Mouse (Mus musculus) MEL (cell line): ENCODE results near the gene Ubp1. TPM values are rescaled to one million over a fixed set of nuclear protein-coding genes. Genes with fewer than 3 reads are reported as not detected.

Source experiments
- DNase-seq: peaks from one replicate; pipeline ENCODE4 v3.0.0; 2011; ENCODE audit warnings: low read depth, low spot score
- H3K27ac ChIP-seq: 2 replicates; pipeline ENCODE4 v1.5.1; 2012; ENCODE audit warnings: low read depth, mild to moderate bottlenecking, control low read depth, low read length, moderate library complexity; ENCODE audit not compliant: control insufficient read depth
- H3K27me3 ChIP-seq, 2 experiments: fragments of 150-350 bp in 1 of 2; sonication (generic) in 1 of 2; 2 replicates each; pipeline ENCODE4 v1.6.1; 2012; ENCODE audit warnings: low read length in 2 of 2, mild to moderate bottlenecking in 2 of 2, improper control_type of control experiment in 1 of 2, moderate library complexity in 1 of 2; ENCODE audit not compliant: insufficient read depth in 2 of 2, control insufficient read depth in 1 of 2
- H3K36me3 ChIP-seq, 2 experiments: 2 replicates each; pipeline ENCODE4 v1.6.1; 2012 to 2014; ENCODE audit warnings: low read length in 2 of 2, improper control_type of control experiment in 1 of 2, inconsistent platforms in 1 of 2, mild to moderate bottlenecking in 1 of 2; ENCODE audit not compliant: insufficient read depth in 2 of 2, control insufficient read depth in 1 of 2
- H3K4me1 ChIP-seq, 2 experiments: fragments of 150-350 bp in 1 of 2; sonication (generic) in 1 of 2; 2 replicates each; pipeline ENCODE4 v1.6.1; 2012; ENCODE audit warnings: low read length in 2 of 2, improper control_type of control experiment in 1 of 2, mild to moderate bottlenecking in 1 of 2; ENCODE audit not compliant: insufficient read depth in 2 of 2, control insufficient read depth in 1 of 2
- H3K4me3 ChIP-seq, 2 experiments: fragments of 150-350 bp in 1 of 2; sonication (generic) in 1 of 2; 2 replicates each; pipeline ENCODE4 v1.5.1; 2012; ENCODE audit warnings: low read depth in 2 of 2, low read length in 2 of 2, mild to moderate bottlenecking in 2 of 2, moderate library complexity in 2 of 2, control low read depth in 1 of 2, improper control_type of control experiment in 1 of 2; ENCODE audit not compliant: control insufficient read depth in 1 of 2, insufficient read depth in 1 of 2
- H3K79me2 ChIP-seq: 2 replicates; pipeline ENCODE4 v1.6.1; 2012; ENCODE audit warnings: mild to moderate bottlenecking, low read length, moderate library complexity; ENCODE audit not compliant: control insufficient read depth, poor library complexity, insufficient read depth
- H3K9ac ChIP-seq: 2 replicates; pipeline ENCODE4 v1.6.1; 2012; ENCODE audit warnings: low read depth, mild to moderate bottlenecking, control low read depth, low read length, moderate library complexity; ENCODE audit not compliant: control insufficient read depth, poor library complexity, severe bottlenecking
- H3K9me3 ChIP-seq: fragments of 150-350 bp; sonication (generic); replicated peaks from 2 replicates; pipeline ENCODE4 v1.6.1; 2012; ENCODE audit warnings: mild to moderate bottlenecking, low read length, improper control_type of control experiment, moderate library complexity; ENCODE audit not compliant: insufficient read depth
- BHLHE40 ChIP-seq: IDR thresholded peaks from 2 replicates; pipeline ENCODE4 v1.6.1; 2012; ENCODE audit warnings: low read depth, mild to moderate bottlenecking, inconsistent platforms, low read length, improper control_type of control experiment, borderline replicate concordance
- CHD1 ChIP-seq: IDR thresholded peaks from 2 replicates; pipeline ENCODE4 v1.6.1; 2012; ENCODE audit warnings: low read depth, mild to moderate bottlenecking, inconsistent platforms, low read length, improper control_type of control experiment
- CHD2 ChIP-seq: IDR thresholded peaks from 2 replicates; pipeline ENCODE4 v1.6.1; 2011; ENCODE audit warnings: low read length, improper control_type of control experiment
- ELF1 ChIP-seq: IDR thresholded peaks from 2 replicates; pipeline ENCODE4 v1.6.1; 2014; ENCODE audit warnings: low read depth, mild to moderate bottlenecking, inconsistent platforms, low read length, improper control_type of control experiment, moderate library complexity
- EP300 ChIP-seq, 2 experiments: IDR thresholded peaks; 2 replicates each; pipeline ENCODE4 v1.6.1; 2011; ENCODE audit warnings: improper control_type of control experiment in 2 of 2, low read length in 2 of 2, low read depth in 1 of 2, mild to moderate bottlenecking in 1 of 2
- ETS1 ChIP-seq: IDR thresholded peaks from 2 replicates; pipeline ENCODE4 v1.6.1; 2012; ENCODE audit warnings: low read depth, mild to moderate bottlenecking, inconsistent platforms, low read length, improper control_type of control experiment, moderate library complexity
- GABPA ChIP-seq: IDR thresholded peaks from 2 replicates; pipeline ENCODE4 v1.6.1; 2012; ENCODE audit warnings: low read depth, mild to moderate bottlenecking, inconsistent platforms, low read length, improper control_type of control experiment, moderate library complexity
- GATA1 ChIP-seq: IDR thresholded peaks from 2 replicates; pipeline ENCODE4 v1.6.1; 2011; ENCODE audit warnings: low read depth, low read length, improper control_type of control experiment
- HCFC1 ChIP-seq: IDR thresholded peaks from 2 replicates; pipeline ENCODE4 v1.6.1; 2012; ENCODE audit warnings: low read depth, mild to moderate bottlenecking, inconsistent platforms, low read length, improper control_type of control experiment, moderate library complexity
- JUND ChIP-seq: IDR thresholded peaks from 2 replicates; pipeline ENCODE4 v1.6.1; 2011; ENCODE audit warnings: low read depth, mild to moderate bottlenecking, improper control_type of control experiment, low read length
- KAT2A ChIP-seq: conservative IDR thresholded peaks from 2 replicates; pipeline ENCODE4 v1.6.1; 2012; ENCODE audit warnings: low read depth, low read length, improper control_type of control experiment, inconsistent platforms
- MAFK ChIP-seq: IDR thresholded peaks from 2 replicates; pipeline ENCODE4 v1.6.1; 2011; ENCODE audit warnings: low read depth, mild to moderate bottlenecking, low read length, improper control_type of control experiment, borderline replicate concordance
- MAX ChIP-seq: IDR thresholded peaks from 2 replicates; pipeline ENCODE4 v1.6.1; 2011; ENCODE audit warnings: low read length, improper control_type of control experiment
- MAZ ChIP-seq: IDR thresholded peaks from 2 replicates; pipeline ENCODE4 v1.6.1; 2012; ENCODE audit warnings: low read depth, mild to moderate bottlenecking, inconsistent platforms, low read length, improper control_type of control experiment
- MEF2A ChIP-seq: IDR thresholded peaks from 2 replicates; pipeline ENCODE4 v1.6.1; 2014; ENCODE audit warnings: low read depth, mild to moderate bottlenecking, inconsistent platforms, low read length, improper control_type of control experiment; ENCODE audit not compliant: poor library complexity, insufficient replicate concordance, severe bottlenecking; ENCODE audit errors: extremely low read depth
- MXI1 ChIP-seq: IDR thresholded peaks from 2 replicates; pipeline ENCODE4 v1.6.1; 2011; ENCODE audit warnings: mild to moderate bottlenecking, low read depth, low read length, improper control_type of control experiment
- MYB ChIP-seq: IDR thresholded peaks from 2 replicates; pipeline ENCODE4 v1.6.1; 2011; ENCODE audit warnings: mild to moderate bottlenecking, low read depth, low read length, improper control_type of control experiment
- MYC ChIP-seq: IDR thresholded peaks from 2 replicates; pipeline ENCODE4 v1.6.1; 2011; ENCODE audit warnings: low read depth, mild to moderate bottlenecking, low read length, improper control_type of control experiment, moderate library complexity
- NELFE ChIP-seq: IDR thresholded peaks from 2 replicates; pipeline ENCODE4 v1.6.1; 2011; ENCODE audit warnings: low read depth, low read length, improper control_type of control experiment
- NRF1 ChIP-seq: IDR thresholded peaks from 2 replicates; pipeline ENCODE4 v1.6.1; 2014; ENCODE audit warnings: low read depth, mild to moderate bottlenecking, inconsistent platforms, low read length, improper control_type of control experiment, moderate library complexity; ENCODE audit not compliant: poor library complexity, insufficient read depth, severe bottlenecking
- POLR2A ChIP-seq, 2 experiments: IDR thresholded peaks; 2 replicates each; pipeline ENCODE4 v1.6.1; 2011 to 2012; ENCODE audit warnings: low read length in 2 of 2, mild to moderate bottlenecking in 2 of 2, control low read depth in 1 of 2, improper control_type of control experiment in 1 of 2, low read depth in 1 of 2, moderate library complexity in 1 of 2; ENCODE audit not compliant: control insufficient read depth in 1 of 2, insufficient read depth in 1 of 2, poor library complexity in 1 of 2
- POLR2AphosphoS2 ChIP-seq: IDR thresholded peaks from 2 replicates; pipeline ENCODE4 v1.6.1; 2011; ENCODE audit warnings: low read length, improper control_type of control experiment
- POLR2AphosphoS5 ChIP-seq: IDR thresholded peaks from 2 replicates; pipeline ENCODE4 v1.6.1; 2012; ENCODE audit warnings: low read depth, borderline replicate concordance, mild to moderate bottlenecking, inconsistent platforms, low read length, moderate library complexity, mixed read lengths
- RAD21 ChIP-seq: IDR thresholded peaks from 2 replicates; pipeline ENCODE4 v1.6.1; 2011; ENCODE audit warnings: mild to moderate bottlenecking, low read depth, low read length, improper control_type of control experiment
- RCOR1 ChIP-seq: IDR thresholded peaks from 2 replicates; pipeline ENCODE4 v1.6.1; 2012; ENCODE audit warnings: low read depth, mild to moderate bottlenecking, inconsistent platforms, low read length, improper control_type of control experiment
- SIN3A ChIP-seq: IDR thresholded peaks from 2 replicates; pipeline ENCODE4 v1.6.1; 2012; ENCODE audit warnings: low read length, improper control_type of control experiment, inconsistent platforms
- SMC3 ChIP-seq: IDR thresholded peaks from 2 replicates; pipeline ENCODE4 v1.6.1; 2011; ENCODE audit warnings: low read depth, low read length, improper control_type of control experiment
- TBP ChIP-seq: IDR thresholded peaks from 2 replicates; pipeline ENCODE4 v1.8.0; 2011; ENCODE audit warnings: low read depth, low read length, improper control_type of control experiment
- TCF12 ChIP-seq: IDR thresholded peaks from 2 replicates; pipeline ENCODE4 v1.6.1; 2014; ENCODE audit warnings: low read depth, mild to moderate bottlenecking, inconsistent platforms, low read length, improper control_type of control experiment, moderate library complexity
- UBTF ChIP-seq: IDR thresholded peaks from 2 replicates; pipeline ENCODE4 v1.6.1; 2012; ENCODE audit warnings: low read depth, mild to moderate bottlenecking, inconsistent platforms, low read length, improper control_type of control experiment, moderate library complexity, borderline replicate concordance; ENCODE audit not compliant: insufficient read depth
- USF1 ChIP-seq: IDR thresholded peaks from 2 replicates; pipeline ENCODE4 v1.6.1; 2014; ENCODE audit warnings: low read depth, mild to moderate bottlenecking, inconsistent platforms, low read length, improper control_type of control experiment, moderate library complexity
- USF2 ChIP-seq, 2 experiments: IDR thresholded peaks; 2 replicates each; pipeline ENCODE4 v1.6.1; 2011 to 2012; ENCODE audit warnings: improper control_type of control experiment in 2 of 2, low read length in 2 of 2, borderline replicate concordance in 1 of 2, inconsistent platforms in 1 of 2, low read depth in 1 of 2, mild to moderate bottlenecking in 1 of 2; ENCODE audit not compliant: insufficient read depth in 1 of 2
- ZC3H11A ChIP-seq: IDR thresholded peaks from 2 replicates; pipeline ENCODE4 v1.6.1; 2012; ENCODE audit warnings: low read depth, mild to moderate bottlenecking, inconsistent platforms, low read length, improper control_type of control experiment
- ZKSCAN1 ChIP-seq: IDR thresholded peaks from 2 replicates; pipeline ENCODE4 v1.6.1; 2012; ENCODE audit warnings: low read depth, mild to moderate bottlenecking, inconsistent platforms, low read length, improper control_type of control experiment, moderate library complexity
- ZMIZ1 ChIP-seq: IDR thresholded peaks from 2 replicates; pipeline ENCODE4 v1.6.1; 2012; ENCODE audit warnings: low read depth, mild to moderate bottlenecking, inconsistent platforms, low read length, improper control_type of control experiment, moderate library complexity
- ZNF384 ChIP-seq: IDR thresholded peaks from 2 replicates; pipeline ENCODE4 v1.6.1; 2012; ENCODE audit warnings: low read depth, mild to moderate bottlenecking, inconsistent platforms, low read length, improper control_type of control experiment
- polyA plus RNA-seq, 2 experiments: library from polyadenylated mRNA; stranded (reverse) in 1 of 2; unstranded in 1 of 2; fragments of >175 nt in 1 of 2; fragments of >200 nt in 1 of 2; gene quantifications; 2 replicates each; pipeline versions ENCODE4 v1.2.1 to v1.2.4; 2012; ENCODE audit warnings: low replicate concordance in 2 of 2, low read depth in 1 of 2; ENCODE audit not compliant: insufficient read length in 2 of 2, insufficient read depth in 1 of 2, missing spikeins in 1 of 2
- total RNA-seq: library from RNA; depleted of rRNA; stranded (reverse); fragments of 300-350 nt; gene quantifications from 2 replicates; pipeline ENCODE4 v1.2.3, GENCODE M21; 2012

Ubp1 gene
- total and polyA plus RNA-seq, 3 experiments: 46.4 to 95.5 (median 60.8) TPM

- no peak for TF ChIP-seq POLR2AphosphoS5
Measured at GRCm38 (mm10) chr9:113924883-113925282, 5.9 kb upstream of the Ubp1 start (continued).

DNA sequence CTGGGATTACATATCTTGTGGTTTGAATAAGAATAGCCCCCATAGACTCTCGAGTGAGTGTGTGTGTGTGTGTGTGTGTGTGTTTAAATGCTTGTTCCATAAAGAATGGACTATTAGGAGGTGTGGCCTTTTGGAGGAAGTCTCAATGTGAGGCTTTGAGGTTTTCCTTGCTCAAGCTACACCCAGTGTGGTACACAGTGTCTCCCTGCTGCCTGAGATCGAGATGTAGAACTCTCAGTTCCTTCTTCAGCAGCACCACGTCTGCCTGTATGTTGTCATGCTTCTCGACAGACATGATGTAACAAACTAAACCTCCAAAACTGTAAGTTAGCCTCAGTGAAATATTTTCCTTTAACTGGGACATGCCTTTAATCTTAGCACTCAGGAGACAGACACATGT is 2.1 kb upstream of the Ubp1 start:
- H3K9ac ChIP-seq: peak overlapping the region; percentile 51
- peak overlapping the region; percentile 42 for H3K27ac ChIP-seq
- peak; percentile 84 for DNase-seq
- TF ChIP-seq TCF12 (no peak), POLR2A (IDR thresholded peaks at IDR 0.05; ENCODE audit: control insufficient read depth in 1 of 2, insufficient read depth in 1 of 2, low read depth in 1 of 2, low read length in 2 of 2, poor library complexity in 1 of 2) (peak in 1 of 2 experiments; percentile 70; a peak in 2 of 4 replicates), ZKSCAN1 (no peak), RCOR1 (no peak), MAFK (no peak), MXI1 (no peak; the same call in 1 of the 2 replicates), NELFE (peak; percentile 53), CHD1 (no peak), EP300 (IDR thresholded peaks at IDR 0.05; ENCODE audit: low read depth in 1 of 2, low read length in 2 of 2) (no peak), USF2 (IDR thresholded peaks at IDR 0.05; ENCODE audit: borderline replicate concordance in 1 of 2, insufficient read depth in 1 of 2, low read depth in 1 of 2, low read length in 2 of 2) (no peak), BHLHE40 (no peak), MAZ (no peak), POLR2AphosphoS2 (no peak), ZNF384 (no peak), NRF1 (no peak), USF1 (no peak), ELF1 (no peak), SIN3A (peak; percentile 64), SMC3 (no peak), RAD21 (no peak), ZMIZ1 (0 out of 2 replicates have a peak, but pooled peaks have one; percentile 46), MAX (no peak), CHD2 (no peak), MEF2A (no peak), UBTF (no peak), JUND (no peak), TBP (peak; percentile 43; the same call in 1 of the 2 replicates), GATA1 (no peak), MYC (peak; percentile 61; the same call in 1 of the 2 replicates), HCFC1 (peak; percentile 51; the same call in 1 of the 2 replicates), ZC3H11A (no peak), MYB (no peak), ETS1 (no peak), GABPA (no peak), KAT2A (no peak)

More for the DNA sequence above, 2.1 kb upstream of the Ubp1 start:
- peaks cover 23% of the 10 kb centered on the region for H3K79me2 ChIP-seq
- H3K9me3 ChIP-seq: no peaks in the 10 kb centered on the region
- peaks cover 0 to 19% of the 10 kb centered on the region in 2 experiments; a peak in 2 of 4 replicates for H3K36me3 ChIP-seq
- peaks cover 0 to 22% of the 10 kb centered on the region in 2 experiments; a peak in 3 of 4 replicates for H3K4me1 ChIP-seq
- no peaks in the 10 kb centered on the region for H3K27me3 ChIP-seq
- peak overlapping the region; percentile 19 to 36 for H3K4me3 ChIP-seq
